Mouse (Mus musculus) liver, embryonic 14.5 days (tissue): ENCODE results near the gene Fndc7.

Source experiments
- CTCF ChIP-seq: IDR thresholded peaks from 2 replicates; pipeline ENCODE4 v1.5.1; 2016; ENCODE audit warnings: antibody characterized with exemption, low read depth, control low read depth
- EP300 ChIP-seq: IDR thresholded peaks from 2 replicates; pipeline ENCODE4 v1.6.1; 2016; ENCODE audit warnings: antibody characterized with exemption, low read depth

GRCm38 (mm10) chr3:108892914-108893313, 3.1 kb upstream of the Fndc7 start:
- TF ChIP-seq CTCF = no peak
- no peak for TF ChIP-seq EP300
